Mouse (Mus musculus) fat pad, adult 2 months (tissue): ENCODE data around the gene Aldoart2.
"Not testable (repeated sequence)": the region's sequence is repeated elsewhere in the genome, so short reads cannot be mapped to it uniquely, and the experiment has no call there.

ENCODE experiments used
- DNase-seq: peaks from one replicate; pipeline ENCODE4 v3.0.0-alpha.2; 2011; ENCODE audit warnings: low read depth, low spot score; ENCODE audit errors: extremely low read depth

Aldoart2 gene

GRCm38 (mm10) chr12:55573089-55573488 lies 8.1 kb downstream of the Aldoart2 start:
- DNase-seq, result no peak

GRCm38 (mm10) chr12:55573794-55574193 lies 8.8 kb downstream of the Aldoart2 start:
- DNase-seq, result no peak

GRCm38 (mm10) chr12:55586936-55587335 lies 21.9 kb downstream of the Aldoart2 start:
- DNase-seq, result not testable (repeated sequence)

- no peak for DNase-seq
Measured at GRCm38 (mm10) chr12:55598537-55598886, 33.5 kb downstream of the Aldoart2 start.

- DNase-seq, result no peak
Measured at GRCm38 (mm10) chr12:55598887-55599561, 34.0 kb downstream of the Aldoart2 start, which contains the start of gene Insm2. Gene Insm2, plus strand, starts transcription at chr12:55599427.

GRCm38 (mm10) chr12:55599639-55600502 lies 34.8 kb downstream of the Aldoart2 start:
- DNase-seq, result no peak

GRCm38 (mm10) chr12:55600503-55600994 lies 35.5 kb downstream of the Aldoart2 start:
- no peak for DNase-seq

- no peak for DNase-seq
Measured at GRCm38 (mm10) chr12:55604411-55604810, 39.4 kb downstream of the Aldoart2 start.

- no peak for DNase-seq
Measured at GRCm38 (mm10) chr12:55607902-55608301, 42.9 kb downstream of the Aldoart2 start.

GRCm38 (mm10) chr12:55610812-55611211 lies 45.8 kb downstream of the Aldoart2 start:
- no peak for DNase-seq
